In genomic region chr1:58029636-58030117, GRCm38 (mm10) we compare ENCODE assay signal across 7 mouse cellular contexts. TPM values are rescaled to one million over a fixed set of nuclear protein-coding genes. Genes with fewer than 3 reads are reported as not detected.
DNase-seq lines count a peak whose midpoint lies in the region; ATAC-seq and TF ChIP-seq lines count a peak whose summit lies in the region.

Gene Aox1 (plus strand): TSS chr1:58029931.

- TF ChIP-seq CTCF in layer of hippocampus, adult 2 months (conservative IDR thresholded peaks at IDR 0.05), result no peak

- WGBS in forebrain, embryonic 16.5 days, result 15% methylated on average over 12 of the region's 12 CpGs
- 7% methylated on average over 12 of the region's 12 CpGs for WGBS in lung, embryonic 16.5 days

- peak within 1 kb of the TSS; percentile 37 for H3K4me2 ChIP-seq in forebrain, embryonic 16.5 days (ENCODE audit: low read length)
- peak within 1 kb of the TSS; percentile 56 for H3K4me2 ChIP-seq in lung, embryonic 16.5 days (ENCODE audit: low read depth, low read length)

- H3K27me3 ChIP-seq in forebrain, embryonic 16.5 days (replicated peaks; ENCODE audit: control insufficient read depth, insufficient read depth, low read length), result no peaks in the 10 kb centered on the region
- H3K27me3 ChIP-seq in lung, embryonic 16.5 days (ENCODE audit: control insufficient read depth, insufficient read depth, low read depth, low read length), result no peaks in the 10 kb centered on the region

- H3K4me1 ChIP-seq in forebrain, embryonic 16.5 days (replicated peaks; ENCODE audit: control insufficient read depth, insufficient read depth, low read length), result peaks cover 10% of the 10 kb centered on the region; the same call in 1 of the 2 replicates
- peaks cover 17% of the 10 kb centered on the region for H3K4me1 ChIP-seq in lung, embryonic 16.5 days (replicated peaks; ENCODE audit: control insufficient read depth, insufficient read depth, low read length)

- H3K9me3 ChIP-seq in forebrain, embryonic 16.5 days (ENCODE audit: control insufficient read depth, low read length), result no peaks in the 10 kb centered on the region
- H3K9me3 ChIP-seq in lung, embryonic 16.5 days (ENCODE audit: control insufficient read depth, low read length), result no peaks in the 10 kb centered on the region

- H3K9ac ChIP-seq in forebrain, embryonic 16.5 days (replicated peaks; ENCODE audit: low read depth, low read length), result no peak within 1 kb of the TSS
- H3K9ac ChIP-seq in lung, embryonic 16.5 days (ENCODE audit: low read length), result 0 out of 2 replicates have a peak within 1 kb of the TSS, but pooled peaks have one; percentile 31

- H3K36me3 ChIP-seq in forebrain, embryonic 16.5 days (ENCODE audit: control insufficient read depth, insufficient read depth), result no peaks in the 10 kb centered on the region
- peaks cover 4% of the 10 kb centered on the region for H3K36me3 ChIP-seq in lung, embryonic 16.5 days (ENCODE audit: control insufficient read depth, insufficient read depth, low read length)

- ATAC-seq in forebrain, embryonic 16.5 days, result peak; percentile 39
- ATAC-seq in lung, embryonic 16.5 days (ENCODE audit: low read depth), result peak; percentile 77

- H3K27ac ChIP-seq in forebrain, embryonic 16.5 days (ENCODE audit: low read length), result no peak within 1 kb of the TSS
- H3K27ac ChIP-seq in layer of hippocampus, adult 2 months, result peak within 1 kb of the TSS; percentile 87
- H3K27ac ChIP-seq in lung, embryonic 16.5 days (ENCODE audit: low read length), result peak within 1 kb of the TSS; percentile 61

- H3K4me3 ChIP-seq in forebrain, embryonic 16.5 days (replicated peaks; ENCODE audit: low read length), result no peak within 1 kb of the TSS
- H3K4me3 ChIP-seq in layer of hippocampus, adult 2 months, result peak within 1 kb of the TSS; percentile 50
- H3K4me3 ChIP-seq in lung, embryonic 16.5 days (ENCODE audit: low read length), result peak within 1 kb of the TSS; percentile 37

- DNase-seq in adrenal gland, adult (ENCODE audit: inconsistent age in 2 of 2, low spot score in 1 of 2), result peak; percentile 83 to 94
- DNase-seq in cerebellum, adult 8-10 months, result peak; percentile 40
- peak; percentile 57 for DNase-seq in heart, postnatal 4 days
- peak; percentile 12 to 29 for DNase-seq in layer of hippocampus, adult 2 months (ENCODE audit: low spot score in 2 of 2)
- DNase-seq in ovary, postnatal 14 days (ENCODE audit: low spot score), result peak; percentile 52

RNA-seq across cellular contexts. Expression of gene Aox1, which starts in this region (rescaled TPM):
- polyA plus RNA-seq in forebrain, embryonic 16.5 days (2015; fragmentation: Nextera tagmentation; extraction: Ambion mirVana), result 0.25 and 0.37 TPM in 2 replicates
- 1 to 10 TPM; 1.5 to 1.7 TPM for total RNA-seq in heart, postnatal 4 days (2021)
- total RNA-seq in layer of hippocampus, adult 2 months (2021), result 1 to 10 TPM; 3.8 to 4.1 TPM
- 0.97 TPM in 2 replicates for polyA plus RNA-seq in lung, embryonic 16.5 days (2015; fragmentation: Nextera tagmentation; extraction: Ambion mirVana)

Comparison
In these comparisons a context has a peak if more than half of its experiments do, and no peak if none do; other contexts are left out.
1. Peak in ATAC-seq and H3K4me2 ChIP-seq in forebrain, embryonic 16.5 days; RNA of the gene not detected or under 1 TPM.
2. Peak in ATAC-seq, H3K4me3 ChIP-seq, H3K27ac ChIP-seq, H3K9ac ChIP-seq and H3K4me2 ChIP-seq in lung, embryonic 16.5 days; RNA of the gene not detected or under 1 TPM.
3. DNase-seq: peak in every context shown above with its lines; median percentile 88 in adrenal gland, adult; 57 in heart, postnatal 4 days; 52 in ovary, postnatal 14 days; 40 in cerebellum, adult 8-10 months; 20 in layer of hippocampus, adult 2 months.